Mouse (Mus musculus) embryonic facial prominence, embryonic 10.5 days (tissue): ENCODE data around the gene Gcfc2. TPM values are rescaled to one million over a fixed set of nuclear protein-coding genes. Genes with fewer than 3 reads are reported as not detected.

Experiments used
- DNase-seq: peaks from one replicate; pipeline ENCODE4 v3.0.0-alpha.2; 2017; ENCODE audit warnings: low spot score
- H3K27ac ChIP-seq: fragments of 300-500 bp; sonication (generic); replicated peaks from 2 replicates; pipeline ENCODE4 v1.5.1; 2016; ENCODE audit warnings: mild to moderate bottlenecking
- H3K27me3 ChIP-seq: fragments of 300-500 bp; sonication (generic); replicated peaks from 2 replicates; pipeline ENCODE4 v1.6.1; 2016; ENCODE audit warnings: low read depth, mild to moderate bottlenecking; ENCODE audit not compliant: poor library complexity, severe bottlenecking
- H3K36me3 ChIP-seq: fragments of 300-500 bp; sonication (generic); replicated peaks from 2 replicates; pipeline ENCODE4 v1.6.1; 2016; ENCODE audit warnings: mild to moderate bottlenecking, moderate library complexity
- H3K4me1 ChIP-seq: fragments of 300-500 bp; sonication (generic); 2 replicates; pipeline ENCODE4 v1.6.1; 2016
- H3K4me3 ChIP-seq: fragments of 300-500 bp; sonication (generic); 2 replicates; pipeline ENCODE4 v1.5.1; 2016; ENCODE audit warnings: mild to moderate bottlenecking, moderate library complexity
- H3K9me3 ChIP-seq: fragments of 300-500 bp; sonication (generic); 2 replicates; pipeline ENCODE4 v1.6.1; 2016; ENCODE audit warnings: mild to moderate bottlenecking
- WGBS: fragments of 180-500 bp; shearing (Covaris S2); methylation state at CpG from one replicate; pipeline ENCODE4 v1.1.7; 2016; 5-methylcytosine and 5-hydroxymethylcytosine counted together
- microRNA counts: library from miRNA; unstranded; fragments of <30 nt; microRNA quantifications from one replicate; lab custom pipeline; 2017
- microRNA-seq: library from miRNA; unstranded; fragments of <30 nt; microRNA quantifications from one replicate; pipeline ENCODE4, GENCODE M21; 2017
- polyA plus RNA-seq: library from polyadenylated mRNA; unstranded; fragments of >200 nt; fragmentation: Nextera tagmentation; extraction: Ambion mirVana; gene quantifications from 2 replicates; pipeline ENCODE4 v1.2.1, GENCODE M21; 2016

Gcfc2 gene
- polyA plus RNA-seq, 1 experiment from 2014 or later: 11.9 TPM

DNA sequence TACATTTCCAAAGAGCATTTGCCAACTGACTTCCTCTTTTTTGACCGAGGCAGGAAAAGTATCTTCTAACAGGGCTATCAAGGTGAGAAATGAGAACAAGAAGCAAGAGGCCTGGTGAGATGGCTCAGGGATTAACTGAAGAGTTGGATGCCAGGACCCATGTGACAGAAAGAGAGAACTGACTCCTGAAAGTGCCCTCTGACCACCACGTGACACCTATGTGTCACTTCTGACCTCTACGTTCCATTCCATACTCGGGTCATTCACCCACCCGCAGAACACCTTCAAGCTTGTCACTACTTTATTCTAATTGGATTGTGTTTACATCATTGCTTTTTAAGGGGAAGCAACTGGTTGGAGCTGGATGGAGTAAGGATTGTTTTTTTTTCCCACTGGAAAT lies 63.1 kb downstream of the Gcfc2 start:
- H3K9me3 ChIP-seq: no peaks in the 10 kb centered on the region
- H3K27me3 ChIP-seq: peaks cover 19% of the 10 kb centered on the region
- no peak overlapping the region for H3K4me3 ChIP-seq
- DNase-seq: no peak
- no peaks in the 10 kb centered on the region for H3K36me3 ChIP-seq
- H3K4me1 ChIP-seq: peaks cover 18% of the 10 kb centered on the region
- 53% methylated on average over 5 of the region's 5 CpGs for WGBS
- 0 out of 2 replicates have a peak overlapping the region, but pooled peaks have one; percentile 76 for H3K27ac ChIP-seq

DNA sequence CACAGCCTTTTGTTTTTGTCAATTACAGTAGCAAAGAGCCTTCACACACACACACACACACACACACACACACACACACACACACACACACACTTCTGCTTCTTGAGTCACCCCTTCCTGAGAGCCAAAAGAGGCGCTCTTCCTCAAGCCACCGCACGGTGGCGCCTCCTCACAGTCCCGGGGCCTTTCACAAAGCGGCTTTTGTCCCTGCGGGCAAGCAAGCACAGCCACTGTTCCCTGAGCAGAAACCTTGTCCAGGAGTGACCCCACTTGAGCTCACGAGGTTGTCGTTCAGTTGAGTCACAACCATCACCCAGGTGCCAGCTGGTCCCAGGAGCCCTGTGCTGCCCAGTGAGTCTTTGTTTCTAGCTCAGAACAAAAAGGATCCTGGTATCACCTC lies 63.5 kb downstream of the Gcfc2 start:
- WGBS: 2% methylated on average over 9 of the region's 9 CpGs
- no peaks in the 10 kb centered on the region for H3K36me3 ChIP-seq
- H3K27me3 ChIP-seq: peaks cover 19% of the 10 kb centered on the region
- H3K9me3 ChIP-seq: no peaks in the 10 kb centered on the region
- peak; percentile 89 for DNase-seq
- H3K4me1 ChIP-seq: peaks cover 18% of the 10 kb centered on the region
- H3K27ac ChIP-seq: peak overlapping the region; percentile 76
- H3K4me3 ChIP-seq: no peak overlapping the region

DNA sequence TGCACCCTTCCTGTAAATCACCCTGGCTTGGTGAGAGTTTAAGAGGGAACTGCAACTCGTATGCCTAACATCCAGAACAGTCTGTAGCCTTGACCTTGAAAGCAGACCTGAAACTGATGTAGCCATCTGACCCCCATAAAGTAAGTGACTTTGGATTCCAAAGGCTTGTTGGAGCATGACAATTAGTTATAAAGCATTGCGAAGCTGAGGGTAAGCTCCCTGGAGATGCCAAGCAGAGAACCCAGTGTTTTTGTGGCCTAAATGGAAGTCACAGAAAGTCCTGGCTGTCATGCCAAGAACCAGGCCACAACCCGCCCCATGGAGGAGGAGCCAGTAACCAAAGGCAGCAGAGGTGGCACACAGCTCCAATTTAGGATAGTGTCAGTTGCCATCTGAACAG lies 64.1 kb downstream of the Gcfc2 start:
- Histone ChIP-seq H3K9me3 (no peaks in the 10 kb centered on the region), H3K27me3 (peaks cover 19% of the 10 kb centered on the region), H3K4me1 (peaks cover 18% of the 10 kb centered on the region), H3K4me3 (no peak overlapping the region), H3K27ac (peak overlapping the region; percentile 76), H3K36me3 (no peaks in the 10 kb centered on the region)
- peak; percentile 9 for DNase-seq
- 73% methylated on average over 3 of the region's 3 CpGs for WGBS

DNA sequence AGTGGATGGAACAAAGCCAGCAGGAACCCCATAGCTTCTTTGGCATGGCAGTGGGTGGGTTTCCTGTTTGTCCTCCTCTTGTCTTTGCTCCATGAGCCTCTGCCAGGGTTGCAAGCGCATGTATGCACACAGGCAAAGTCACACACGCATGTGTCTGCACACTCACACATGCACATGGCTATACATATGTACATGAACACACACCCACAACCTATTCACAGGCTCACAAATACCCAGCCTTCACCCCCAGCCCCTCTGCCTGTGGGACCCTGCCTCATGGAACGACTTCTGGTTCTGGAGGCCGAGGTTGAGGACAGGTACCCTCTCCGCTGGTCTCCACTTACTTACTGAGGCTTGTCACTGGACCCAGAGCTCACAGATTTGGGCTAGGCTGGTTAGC lies 64.9 kb downstream of the Gcfc2 start:
- H3K9me3 ChIP-seq: no peaks in the 10 kb centered on the region
- no peaks in the 10 kb centered on the region for H3K36me3 ChIP-seq
- peaks cover 19% of the 10 kb centered on the region for H3K27me3 ChIP-seq
- peaks cover 18% of the 10 kb centered on the region for H3K4me1 ChIP-seq
- H3K27ac ChIP-seq: no peak overlapping the region
- 97% methylated on average over 5 of the region's 5 CpGs for WGBS
- no peak for DNase-seq
- H3K4me3 ChIP-seq: no peak overlapping the region

DNA sequence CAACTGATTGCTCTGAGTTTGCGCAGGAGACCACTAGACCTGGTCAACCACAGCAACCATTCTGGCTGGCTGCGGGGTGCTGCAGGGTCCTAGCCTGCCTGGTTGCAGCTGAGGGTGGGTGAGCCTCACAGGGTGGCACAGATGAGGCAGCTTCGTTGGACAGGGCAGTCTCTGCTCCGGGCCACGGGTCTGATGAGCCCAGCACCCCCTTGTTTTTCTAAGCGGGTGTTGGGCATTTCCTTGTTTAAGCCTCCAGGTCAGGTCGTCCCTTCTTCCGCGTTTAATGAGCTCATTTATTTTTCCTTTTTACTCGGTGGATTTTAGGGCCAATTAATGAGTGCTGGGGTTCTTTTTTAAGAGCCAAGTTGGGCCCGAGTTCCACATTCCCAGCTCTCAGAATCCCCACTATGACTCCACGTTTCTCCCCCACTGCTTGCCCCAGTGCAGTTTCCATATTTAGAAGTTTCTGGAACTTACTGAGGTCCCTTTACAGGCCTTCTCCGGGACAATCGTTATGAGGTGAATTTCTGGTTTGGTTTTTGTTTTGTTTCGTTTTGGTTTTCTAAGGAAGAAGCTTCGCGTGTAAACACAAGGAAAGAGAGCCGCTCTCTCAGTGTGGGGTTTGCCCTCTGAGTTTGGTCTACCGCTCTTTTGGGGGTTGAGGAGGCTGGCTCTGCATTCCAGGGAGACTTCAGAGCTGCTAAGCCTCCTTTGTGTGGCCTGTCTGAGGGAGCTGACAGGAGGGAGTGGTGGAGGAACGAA lies 66.8 kb downstream of the Gcfc2 start:
- no peak overlapping the region for H3K4me3 ChIP-seq
- no peaks in the 10 kb centered on the region for H3K9me3 ChIP-seq
- H3K36me3 ChIP-seq: no peaks in the 10 kb centered on the region
- peaks cover 19% of the 10 kb centered on the region for H3K27me3 ChIP-seq
- peaks cover 18% of the 10 kb centered on the region for H3K4me1 ChIP-seq
- H3K27ac ChIP-seq: peak overlapping the region; percentile 24; the same call in 1 of the 2 replicates
- DNase-seq: no peak
- 38% methylated on average over 20 of the region's 20 CpGs for WGBS

MicroRNA genes within 50 kb of the gene (microRNA counts, 519-probe panel; counts per million panel counts)
- microRNA mmu-miR-468 (lab: Ali Mortazavi, UCI): 3,379 counts per million, percentile 71 among the panel's probes with 10 or more counts

Small RNAs within 50 kb of the gene (microRNA-seq; reads per million reads assigned to microRNA genes)
- not detected for gene Mir468
- gene Mir7232: not detected

Other genes starting within 250 kb of the Gcfc2 start
- gene Mrpl19, start 42.3 kb downstream of the Gcfc2 start, polyA plus RNA-seq: 65.2 and 67.7 TPM in 2 replicates
- 7.0 and 9.1 TPM in 2 replicates for gene Eva1a, start 117.4 kb downstream of the Gcfc2 start, polyA plus RNA-seq